Mouse (Mus musculus) megakaryocyte, embryonic 14.5 days (primary cell): Measurements from ENCODE around the gene Wdr91.

ENCODE experiments used
- FLI1 ChIP-seq: IDR thresholded peaks from 2 replicates; pipeline ENCODE4 v1.6.1; 2012; ENCODE audit warnings: low read length, inconsistent platforms, mixed read lengths
- GATA1 ChIP-seq: IDR thresholded peaks from 3 replicates; pipeline ENCODE4 v1.6.1; 2012; ENCODE audit warnings: mixed read lengths, low read length, inconsistent platforms, borderline replicate concordance

- TF ChIP-seq GATA1 = no peak
- no peak for TF ChIP-seq FLI1
These were observed 45.5 kb downstream of the Wdr91 start for GRCm38 (mm10) chr6:34865213-34865612.
